Mouse (Mus musculus) forebrain, embryonic 16.5 days (tissue): ENCODE results near the gene Adamtsl1. TPM values are rescaled to one million over a fixed set of nuclear protein-coding genes. Genes with fewer than 3 reads are reported as not detected.

Source experiments
- ATAC-seq: fragments of 200-750 bp; cut with Nextera tagmentation; 2 replicates; pipeline ENCODE4 v1.8.0; 2017; ENCODE audit warnings: mild to moderate bottlenecking, moderate library complexity
- H3K27ac ChIP-seq: fragments of 300-500 bp; sonication (generic); 2 replicates; pipeline ENCODE4 v1.5.1; 2014; ENCODE audit warnings: low read length, control low read depth
- H3K27me3 ChIP-seq: fragments of 300-500 bp; sonication (generic); replicated peaks from 2 replicates; pipeline ENCODE4 v1.6.1; 2014; ENCODE audit warnings: low read length; ENCODE audit not compliant: control insufficient read depth, insufficient read depth
- H3K36me3 ChIP-seq: fragments of 300-500 bp; sonication (generic); 2 replicates; pipeline ENCODE4 v1.6.1; 2014; ENCODE audit not compliant: control insufficient read depth, insufficient read depth
- H3K4me1 ChIP-seq: fragments of 300-500 bp; sonication (generic); replicated peaks from 2 replicates; pipeline ENCODE4 v1.6.1; 2014; ENCODE audit warnings: low read length; ENCODE audit not compliant: control insufficient read depth, insufficient read depth
- H3K4me2 ChIP-seq: fragments of 300-500 bp; sonication (generic); 2 replicates; pipeline ENCODE4 v1.6.1; 2014; ENCODE audit warnings: mild to moderate bottlenecking, low read length, control low read depth
- H3K4me3 ChIP-seq: fragments of 300-500 bp; sonication (generic); replicated peaks from 2 replicates; pipeline ENCODE4 v1.5.1; 2014; ENCODE audit warnings: mild to moderate bottlenecking, low read length, control low read depth
- H3K9ac ChIP-seq: fragments of 300-500 bp; sonication (generic); replicated peaks from 2 replicates; pipeline ENCODE4 v1.6.1; 2014; ENCODE audit warnings: low read depth, low read length, control low read depth
- H3K9me3 ChIP-seq: fragments of 300-500 bp; sonication (generic); 2 replicates; pipeline ENCODE4 v1.6.1; 2016; ENCODE audit warnings: low read length; ENCODE audit not compliant: control insufficient read depth
- WGBS: fragments of 180-500 bp; shearing (Covaris S2); extraction: QIAGEN DNeasy Blood & Tissue Kit; methylation state at CpG from one replicate; pipeline ENCODE4 v1.1.7; 2014; 5-methylcytosine and 5-hydroxymethylcytosine counted together
- polyA plus RNA-seq: library from polyadenylated mRNA; unstranded; fragments of >200 nt; fragmentation: Nextera tagmentation; extraction: Ambion mirVana; gene quantifications from 2 replicates; pipeline ENCODE4 v1.2.1, GENCODE M21; 2015

Adamtsl1 gene
- polyA plus RNA-seq, 1 experiment from 2014 or later = 6.7 TPM

DNA sequence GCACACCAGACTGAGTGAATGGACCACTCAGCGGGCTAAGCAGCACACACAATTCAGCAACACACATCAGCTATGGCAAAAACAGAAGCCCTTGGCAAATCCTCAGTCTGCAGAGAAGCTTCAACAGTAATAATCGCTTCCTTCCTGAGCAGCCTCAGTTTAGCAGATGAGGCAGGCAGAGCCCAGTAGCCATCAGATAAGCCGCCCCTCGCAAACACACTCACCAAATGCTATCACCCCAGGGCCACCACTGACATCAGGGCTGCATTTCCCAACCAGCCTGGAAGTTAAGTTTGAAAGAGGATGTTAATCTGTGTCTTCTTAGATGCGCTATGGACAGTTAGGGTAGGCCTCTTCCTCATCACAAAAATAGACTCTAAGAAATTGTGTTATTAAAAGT, 913.3 kb downstream of the Adamtsl1 start:
- H3K4me2 ChIP-seq = no peak overlapping the region
- no peaks in the 10 kb centered on the region for H3K4me1 ChIP-seq
- no peak overlapping the region for H3K4me3 ChIP-seq
- H3K9ac ChIP-seq = no peak overlapping the region
- H3K36me3 ChIP-seq = no peaks in the 10 kb centered on the region
- H3K27me3 ChIP-seq = no peaks in the 10 kb centered on the region
- 75% methylated on average over 5 of the region's 5 CpGs for WGBS
- H3K9me3 ChIP-seq = no peaks in the 10 kb centered on the region
- ATAC-seq = no peak
- H3K27ac ChIP-seq = no peak overlapping the region

DNA sequence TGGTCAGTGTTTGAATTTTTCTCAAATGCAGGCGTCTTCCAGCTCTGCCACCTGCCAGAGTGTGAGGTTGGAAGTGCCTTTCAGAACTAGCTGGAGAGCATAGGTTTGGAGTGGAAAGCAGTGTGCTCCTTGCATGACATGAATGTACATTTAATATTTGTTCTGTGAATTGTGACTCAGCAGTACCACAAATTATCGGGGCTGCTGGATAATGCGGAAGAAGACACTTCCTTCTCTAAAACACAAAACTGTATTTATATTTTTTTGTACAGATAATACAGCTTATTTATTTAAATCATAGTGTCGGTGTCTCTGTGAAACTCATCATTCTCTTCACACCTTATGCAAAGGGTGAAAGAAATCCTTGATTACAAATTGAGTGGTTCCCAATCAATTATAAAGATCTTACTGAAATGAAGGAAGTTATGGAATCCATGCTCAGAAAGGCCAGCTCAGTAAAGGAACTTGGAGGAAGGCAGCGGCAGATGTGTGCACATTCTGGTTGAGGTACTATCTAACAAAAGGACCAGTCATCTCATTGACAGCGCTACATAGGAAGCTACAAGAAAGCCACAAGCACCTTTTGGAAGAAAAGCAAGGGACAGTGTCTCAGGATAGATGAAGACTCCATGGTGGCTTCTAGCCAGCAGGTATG, 914.2 kb downstream of the Adamtsl1 start:
- H3K4me2 ChIP-seq = no peak overlapping the region
- no peak overlapping the region for H3K27ac ChIP-seq
- no peaks in the 10 kb centered on the region for H3K9me3 ChIP-seq
- H3K4me3 ChIP-seq = no peak overlapping the region
- H3K36me3 ChIP-seq = no peaks in the 10 kb centered on the region
- WGBS = 93% methylated on average over 6 of the region's 6 CpGs
- no peaks in the 10 kb centered on the region for H3K4me1 ChIP-seq
- no peak overlapping the region for H3K9ac ChIP-seq
- H3K27me3 ChIP-seq = no peaks in the 10 kb centered on the region
- no peak for ATAC-seq

DNA sequence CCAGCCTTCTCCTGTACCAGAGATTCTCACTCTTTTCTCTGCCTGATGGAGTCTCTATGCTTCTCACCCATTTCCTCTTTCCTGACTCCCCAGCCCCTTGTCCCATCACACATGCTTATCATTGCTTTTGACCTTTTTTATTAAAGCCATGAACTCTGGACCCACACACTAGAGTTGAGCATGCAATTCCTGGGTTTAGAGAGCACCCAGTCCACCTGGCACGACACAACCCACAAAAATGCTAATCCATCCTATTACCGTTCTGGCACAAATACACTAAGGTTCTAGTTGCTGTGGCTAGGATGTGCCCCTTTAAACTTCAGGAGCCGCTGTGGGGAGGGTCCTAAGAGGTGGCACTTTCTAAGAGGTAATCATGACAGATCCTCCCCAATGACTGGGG, 921.7 kb downstream of the Adamtsl1 start:
- H3K9me3 ChIP-seq = no peaks in the 10 kb centered on the region
- 94% methylated on average over 3 of the region's 3 CpGs for WGBS
- no peaks in the 10 kb centered on the region for H3K4me1 ChIP-seq
- H3K36me3 ChIP-seq = no peaks in the 10 kb centered on the region
- H3K4me3 ChIP-seq = no peak overlapping the region
- no peak overlapping the region for H3K9ac ChIP-seq
- ATAC-seq = no peak
- H3K4me2 ChIP-seq = no peak overlapping the region
- H3K27ac ChIP-seq = no peak overlapping the region
- H3K27me3 ChIP-seq = no peaks in the 10 kb centered on the region

DNA sequence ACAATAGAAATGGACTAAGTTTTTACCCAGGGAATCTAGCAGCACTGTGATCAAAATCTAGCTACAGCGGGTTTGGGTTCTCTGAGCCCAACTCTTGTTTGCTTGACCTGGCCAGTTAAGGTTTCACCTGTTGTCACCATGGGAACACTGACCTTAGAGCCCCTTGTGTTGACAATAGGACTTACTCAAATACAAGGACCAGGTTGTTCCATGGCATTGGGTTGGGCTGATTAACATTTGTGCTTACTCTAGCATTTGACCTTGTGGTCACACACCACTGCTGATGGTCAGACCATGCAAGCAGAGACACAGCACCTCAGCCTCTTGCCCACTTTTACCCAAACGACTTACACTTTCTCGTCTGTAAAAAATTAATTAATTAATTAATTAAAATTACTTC, 922.4 kb downstream of the Adamtsl1 start:
- WGBS = 83% methylated on average over 3 of the region's 3 CpGs

DNA sequence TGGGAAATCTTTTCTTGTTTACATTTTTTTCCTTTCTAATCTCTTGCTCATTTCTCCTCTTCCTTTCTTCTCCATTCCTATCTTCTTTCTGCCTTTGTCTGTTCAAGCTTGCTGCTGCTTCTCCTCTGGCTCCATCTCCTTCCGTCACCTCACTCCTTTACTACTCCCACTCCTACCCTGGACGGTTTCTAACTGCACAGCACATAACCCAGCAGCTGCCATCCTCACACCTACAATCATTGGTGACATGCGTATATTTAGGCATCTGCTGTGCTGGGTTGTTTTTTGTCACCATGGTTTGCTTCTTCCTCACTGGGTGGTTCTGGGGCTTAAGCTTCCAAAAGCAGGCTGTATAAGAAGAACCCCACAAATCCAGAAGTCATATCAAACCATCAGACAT, 936.5 kb downstream of the Adamtsl1 start:
- 89% methylated on average over 3 of the region's 3 CpGs for WGBS
- Histone ChIP-seq H3K4me1 (no peaks in the 10 kb centered on the region), H3K4me2 (no peak overlapping the region), H3K27ac (no peak overlapping the region), H3K27me3 (no peaks in the 10 kb centered on the region), H3K36me3 (no peaks in the 10 kb centered on the region), H3K9ac (no peak overlapping the region), H3K4me3 (no peak overlapping the region), H3K9me3 (no peaks in the 10 kb centered on the region)
- ATAC-seq = no peak

More for the DNA sequence above, 922.4 kb downstream of the Adamtsl1 start:
- Histone ChIP-seq H3K36me3 (no peaks in the 10 kb centered on the region), H3K27me3 (no peaks in the 10 kb centered on the region), H3K27ac (no peak overlapping the region), H3K9ac (no peak overlapping the region), H3K9me3 (no peaks in the 10 kb centered on the region), H3K4me3 (no peak overlapping the region), H3K4me2 (no peak overlapping the region), H3K4me1 (no peaks in the 10 kb centered on the region)
- ATAC-seq = no peak

DNA sequence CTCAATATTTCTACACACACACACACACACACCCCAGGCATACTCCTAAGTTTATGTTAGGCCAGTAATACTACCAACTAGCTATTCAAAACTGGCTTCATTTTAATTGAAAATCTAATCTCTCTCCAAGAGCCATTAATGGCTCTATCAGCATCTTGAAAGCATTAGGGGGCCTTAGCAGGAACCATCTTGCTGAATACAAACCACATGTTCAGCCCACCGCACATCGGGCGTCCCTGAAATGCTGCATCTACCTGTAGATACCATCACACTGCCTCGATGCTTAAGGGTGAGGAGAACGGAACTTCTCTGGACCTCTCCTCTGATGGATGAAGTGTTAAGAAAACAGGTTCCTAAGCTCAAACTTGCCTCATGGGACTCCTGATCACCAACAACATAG, 950.8 kb downstream of the Adamtsl1 start:
- ATAC-seq = no peak
- Histone ChIP-seq H3K36me3 (no peaks in the 10 kb centered on the region), H3K9me3 (no peaks in the 10 kb centered on the region), H3K4me3 (no peak overlapping the region), H3K27me3 (no peaks in the 10 kb centered on the region), H3K9ac (no peak overlapping the region), H3K27ac (no peak overlapping the region), H3K4me1 (no peaks in the 10 kb centered on the region), H3K4me2 (no peak overlapping the region)
- WGBS = 91% methylated on average over 5 of the region's 5 CpGs
